Mouse (Mus musculus): ENCODE data around the gene Zfp598. TPM values are rescaled to one million over a fixed set of nuclear protein-coding genes. Genes with fewer than 3 reads are reported as not detected.
A peak's percentile ranks its signal among the peaks of the same experiment; 100 is the strongest.
"Not testable (repeated sequence)": the region's sequence is repeated elsewhere in the genome, so short reads cannot be mapped to it uniquely, and the experiment has no call there.

Gene Zfp598
- total RNA-seq, 4 experiments from 2014 or later = 22.4 to 27.6 (median 27.0) TPM

DNA sequence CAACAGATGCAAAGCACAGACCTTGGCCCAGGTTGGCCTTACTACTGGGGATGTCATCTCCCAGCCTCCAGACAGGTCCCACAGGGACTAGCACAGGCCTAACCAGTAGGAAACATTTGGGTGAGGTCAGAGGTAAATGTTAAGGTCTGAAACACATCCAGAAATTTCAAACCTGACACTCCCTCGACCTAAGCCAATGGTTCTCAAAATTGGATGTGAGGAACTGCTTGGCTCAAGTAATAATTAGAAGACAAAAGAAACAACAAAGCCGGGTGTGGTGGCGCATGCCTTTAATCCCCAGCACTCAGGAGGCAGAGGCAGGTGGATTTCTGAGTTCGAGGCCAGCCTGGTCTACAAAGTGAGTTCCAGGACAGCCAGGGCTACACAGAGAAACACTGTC lies 23.1 kb upstream of the Zfp598 start:
- DNase-seq (ENCODE audit: low spot score in 2 of 2) = no peak

DNA sequence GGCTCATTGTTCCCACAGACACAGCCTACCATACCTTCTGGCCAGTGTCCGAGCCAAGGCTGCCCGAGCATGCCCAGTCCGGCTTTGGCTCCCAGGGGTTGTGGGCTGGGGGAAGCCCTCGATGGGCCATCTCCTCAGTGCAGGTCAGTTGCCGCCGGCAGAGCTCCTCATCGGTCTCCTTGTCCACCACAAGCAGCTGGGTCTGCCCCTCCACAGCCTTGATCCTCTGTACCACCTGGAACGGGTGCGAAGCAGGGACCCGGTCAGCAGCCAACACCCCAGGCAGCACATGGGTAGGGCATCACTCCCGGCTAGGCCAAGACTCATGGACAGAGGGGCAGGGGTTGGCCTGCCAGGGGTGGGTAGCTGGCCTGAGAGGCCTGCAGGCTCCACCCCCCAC lies 22.0 kb upstream of the Zfp598 start:
- DNase-seq (ENCODE audit: low spot score in 2 of 2) = no peak

DNA sequence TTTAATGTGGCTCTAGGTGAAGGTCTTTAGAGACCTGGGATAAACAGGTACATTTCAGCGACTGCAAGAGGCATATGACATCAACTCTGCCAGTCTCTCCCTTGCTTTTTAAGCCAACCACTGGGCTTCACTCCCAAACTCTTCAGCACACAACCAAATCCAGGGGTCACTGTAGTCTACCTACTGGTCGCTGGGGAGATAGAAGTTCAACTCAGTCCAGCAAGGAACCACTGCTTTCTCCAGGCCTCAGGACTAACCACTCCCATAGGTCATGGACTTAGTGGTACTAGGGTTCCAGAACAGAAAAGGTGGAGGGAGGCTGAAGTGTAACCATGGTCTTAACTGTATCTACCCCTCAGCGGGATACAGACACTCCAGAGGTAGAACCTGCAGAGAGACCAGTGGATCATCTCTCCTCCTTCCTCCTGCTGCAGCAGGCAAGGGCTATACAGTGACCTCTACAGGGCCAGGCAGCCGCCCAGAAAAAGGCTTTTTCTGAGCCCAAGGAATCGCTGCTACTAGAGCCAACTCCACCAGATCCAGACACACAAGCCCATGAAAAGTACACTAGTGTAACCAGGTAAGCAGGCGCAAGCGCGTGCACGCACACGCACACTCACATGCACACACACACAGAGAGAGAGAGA lies 20.6 kb upstream of the Zfp598 start:
- no peak for DNase-seq (ENCODE audit: low spot score in 2 of 2)

DNA sequence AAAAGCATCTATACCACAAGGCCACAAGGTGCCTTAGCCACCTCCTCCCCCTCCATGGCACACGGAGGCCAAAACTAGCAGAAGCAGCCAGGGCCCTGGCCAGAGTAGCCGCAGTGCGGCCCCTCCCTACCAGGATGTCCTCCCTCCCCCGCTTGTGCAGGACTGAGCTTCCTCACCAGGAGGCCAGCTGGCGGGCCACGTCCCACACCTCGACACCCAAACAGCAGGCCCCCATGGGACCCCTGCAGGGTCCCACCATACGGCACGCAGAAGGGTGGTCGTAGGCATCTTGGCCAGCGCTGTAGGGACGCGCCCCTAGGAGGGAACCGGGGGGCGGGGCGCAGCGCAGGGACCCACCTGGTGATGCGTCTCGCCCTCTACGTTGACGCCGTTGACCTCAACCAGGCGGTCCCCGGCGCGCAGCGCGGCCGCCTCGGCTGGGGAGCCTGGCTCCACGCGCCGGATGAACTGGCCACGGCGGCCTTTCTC lies 19.9 kb upstream of the Zfp598 start:
- no peak for DNase-seq (ENCODE audit: low spot score in 2 of 2)

DNA sequence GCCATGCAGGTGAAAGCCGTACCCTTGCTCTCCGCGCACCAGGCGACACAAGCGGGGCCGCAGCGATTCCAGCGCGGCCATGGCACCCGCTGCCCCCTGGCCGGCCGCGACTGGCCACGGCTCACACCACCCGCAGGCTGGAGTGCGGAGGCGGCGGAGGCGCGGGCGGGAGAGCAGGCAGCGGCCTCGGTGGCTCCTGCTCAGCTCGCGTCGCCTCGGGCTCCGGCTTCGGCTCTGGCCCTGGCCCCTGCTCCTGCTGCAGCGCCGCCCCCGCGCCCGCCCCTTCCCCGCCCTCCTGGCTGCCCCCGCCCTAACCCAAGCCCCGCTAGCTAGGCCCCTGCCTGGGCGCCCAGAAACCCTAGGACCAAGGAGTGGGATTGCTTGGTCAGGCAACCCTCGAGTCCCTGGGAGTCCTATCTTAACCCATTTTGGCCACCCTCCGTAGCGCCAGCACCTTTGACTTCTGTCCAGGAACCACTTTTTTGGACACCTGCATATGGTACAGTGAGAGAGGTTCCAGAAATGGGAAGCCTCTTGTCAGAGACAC lies 19.3 kb upstream of the Zfp598 start, which contains the start of gene Slc9a3r2:
Gene Slc9a3r2 (minus strand): TSS at position 258 of the 547 bp plus-strand sequence.
- no peak for DNase-seq (ENCODE audit: low spot score in 2 of 2)

DNA sequence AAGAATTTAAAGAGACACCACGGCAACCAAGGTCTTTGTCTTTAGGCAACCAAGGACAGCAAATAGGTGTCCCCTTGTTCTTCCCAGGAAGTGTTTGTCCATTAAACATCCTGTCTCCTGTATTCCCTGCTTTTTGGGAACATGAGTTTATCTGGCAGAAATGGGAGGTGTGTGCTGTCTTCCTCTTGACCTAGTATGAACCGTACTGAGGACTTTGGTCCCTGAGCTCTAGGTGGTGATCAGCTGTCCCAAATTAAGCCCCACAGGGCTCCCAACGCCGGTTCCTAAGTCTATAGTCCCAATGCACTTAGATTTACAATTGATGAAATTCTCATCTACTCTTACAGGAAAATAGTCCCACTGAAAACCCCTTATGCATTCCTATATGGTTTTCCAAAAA lies 18.7 kb upstream of the Zfp598 start:
- no peak for DNase-seq (ENCODE audit: low spot score in 2 of 2)

DNA sequence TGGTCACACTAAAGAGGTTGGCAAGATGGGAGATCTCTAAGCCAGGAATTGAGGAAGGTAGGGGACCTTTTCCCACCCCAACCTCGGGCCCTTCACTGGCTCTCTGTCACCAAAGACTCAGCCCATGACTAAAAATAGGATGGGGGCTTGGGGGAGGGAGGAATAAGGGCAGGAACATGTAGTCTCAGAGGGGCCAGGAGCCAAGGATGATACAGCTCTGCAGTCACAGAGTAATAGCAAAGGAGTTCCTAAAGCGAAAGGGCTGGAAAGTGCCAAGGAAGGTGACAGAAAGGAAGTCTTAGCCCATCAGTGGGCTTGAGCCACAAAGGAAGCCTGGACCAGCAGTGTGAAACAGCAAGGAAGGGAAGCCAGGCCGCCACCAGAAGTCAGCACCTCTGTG lies 17.7 kb upstream of the Zfp598 start:
- no peak for DNase-seq (ENCODE audit: low spot score in 2 of 2)

DNA sequence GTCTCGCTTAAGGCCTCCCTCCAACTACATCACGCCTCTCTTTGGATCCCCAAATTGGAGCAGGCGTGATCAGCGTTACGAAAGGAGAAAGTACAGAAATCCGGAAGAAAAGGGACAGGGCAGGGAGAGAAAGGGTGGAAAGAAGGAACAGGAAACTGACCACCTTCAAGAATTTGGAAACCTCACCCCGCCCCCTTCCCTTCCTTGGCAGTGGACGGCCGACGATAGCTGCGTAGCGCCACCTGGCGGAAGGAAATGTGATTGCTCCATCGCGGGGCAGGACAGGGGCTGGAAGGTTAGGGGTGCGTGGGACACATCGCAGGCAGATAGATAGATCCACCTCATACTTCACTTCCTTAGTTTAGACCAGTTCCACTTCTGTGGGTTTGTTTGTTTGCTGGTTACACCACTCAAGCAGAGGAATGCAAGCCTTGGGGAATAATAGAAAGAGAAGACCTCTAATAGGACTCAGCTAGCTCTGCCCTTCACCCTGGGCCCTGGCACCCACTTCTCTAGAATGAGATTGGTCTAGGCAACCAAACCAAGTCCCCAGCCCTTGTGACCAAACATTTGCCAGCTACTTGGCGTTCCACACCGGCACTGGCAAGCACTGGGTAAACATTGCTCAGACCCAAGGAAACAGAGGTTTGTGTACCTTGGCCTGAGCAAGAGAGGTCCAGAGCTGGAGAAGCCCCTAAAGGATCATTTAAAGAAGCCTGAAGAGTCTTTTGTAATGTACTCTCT lies 15.3 kb upstream of the Zfp598 start:
- DNase-seq (ENCODE audit: low spot score in 2 of 2) = peak in 1 of 2 experiments; percentile 44

DNA sequence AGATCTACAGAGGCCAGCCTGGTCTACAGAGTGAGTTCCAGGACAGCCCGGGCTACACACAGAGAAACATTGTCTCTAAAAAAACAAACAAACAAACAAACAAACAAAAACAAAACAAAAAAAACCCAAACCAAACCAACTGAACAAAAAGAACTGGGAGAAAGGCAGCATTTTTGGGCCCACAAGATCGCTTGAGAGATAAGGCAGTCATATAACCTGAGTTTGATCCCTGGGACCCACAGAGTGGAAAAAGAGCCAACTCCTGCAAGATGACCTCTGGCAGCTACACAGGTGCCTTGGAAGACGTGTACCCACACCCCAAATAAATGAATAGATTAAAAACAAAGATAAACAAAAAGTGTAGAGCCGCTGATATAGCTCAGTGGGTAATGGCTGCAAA lies 14.5 kb upstream of the Zfp598 start:
- no peak for DNase-seq (ENCODE audit: low spot score in 2 of 2)

DNA sequence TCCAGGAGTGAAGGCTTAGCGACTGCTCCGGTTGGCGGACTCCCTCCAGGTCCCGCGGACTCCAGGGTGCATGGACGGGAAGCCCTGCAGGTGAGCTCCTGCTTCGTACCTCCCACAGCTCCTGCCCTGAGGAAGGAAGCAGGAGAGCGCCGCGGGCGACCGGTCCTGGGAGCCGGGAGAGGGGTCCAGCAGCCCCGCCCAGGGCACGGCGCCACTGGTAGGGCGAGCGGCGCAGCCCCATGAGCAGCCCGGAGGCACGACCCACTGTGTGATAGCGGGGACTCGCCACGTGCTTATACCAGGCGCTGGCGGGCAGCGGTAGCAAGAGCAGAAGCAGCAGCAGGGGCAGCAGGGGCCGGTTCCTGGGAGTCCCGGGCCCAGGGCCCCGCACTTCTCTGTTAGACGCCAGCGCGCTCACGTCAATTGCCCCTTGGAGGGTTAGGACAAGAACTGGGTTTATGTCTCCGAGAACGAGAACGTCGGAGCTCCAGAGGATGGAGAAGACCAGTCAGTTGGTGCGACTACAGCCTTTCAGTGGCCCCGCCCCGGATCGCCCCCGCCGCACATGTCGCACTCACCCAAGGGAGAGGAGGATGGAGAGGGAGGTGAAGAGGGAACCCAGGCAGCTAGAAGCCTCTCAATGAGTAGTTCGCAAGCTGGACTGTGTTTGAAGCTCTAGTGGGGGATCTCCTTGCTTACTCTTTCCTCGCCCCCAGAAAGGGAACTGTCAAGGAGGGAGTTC lies 11.3 kb upstream of the Zfp598 start, which contains the start of gene Npw:
Gene Npw (minus strand): TSS at position 441 of the 742 bp plus-strand sequence.
- DNase-seq (ENCODE audit: low spot score in 2 of 2) = no peak

DNA sequence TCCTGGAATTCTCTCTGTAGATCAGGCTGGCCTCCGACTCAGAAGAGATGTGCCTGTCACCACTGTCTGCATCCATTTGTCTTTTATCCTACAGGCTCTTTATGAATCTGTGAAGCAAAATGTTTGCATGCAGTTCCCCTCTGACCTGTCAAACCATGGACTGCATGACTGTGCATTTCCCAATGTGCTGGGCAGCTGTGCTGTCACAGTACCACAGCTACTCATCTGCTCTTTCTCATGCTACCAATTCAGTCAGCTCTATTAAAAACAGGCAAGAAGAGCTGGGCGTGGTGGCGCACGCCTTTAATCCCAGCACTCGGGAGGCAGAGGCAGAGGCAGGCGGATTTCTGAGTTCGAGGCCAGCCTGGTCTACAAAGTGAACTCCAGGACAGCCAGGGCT lies 2.5 kb upstream of the Zfp598 start:
- not testable (repeated sequence) for DNase-seq (ENCODE audit: low spot score in 2 of 2)

DNA sequence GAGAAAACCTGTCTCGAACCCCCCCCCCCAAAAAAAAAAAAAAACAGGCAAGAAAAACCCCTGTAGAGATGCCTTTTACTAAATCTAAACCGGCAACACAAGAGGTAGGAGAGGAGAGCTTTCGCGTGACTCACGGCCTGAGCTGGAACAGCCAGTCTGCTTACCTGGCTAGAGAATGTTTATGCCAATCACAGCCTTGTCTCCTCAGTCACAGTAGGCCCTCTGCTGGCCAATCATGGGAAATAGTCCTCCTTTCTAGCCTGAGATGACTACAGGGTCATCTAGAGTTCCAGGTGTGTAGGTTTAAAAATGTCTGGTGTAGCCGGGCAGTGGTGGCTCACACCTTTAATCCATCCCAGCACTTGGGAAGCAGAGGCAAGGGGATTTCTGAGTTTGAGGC lies 2.1 kb upstream of the Zfp598 start:
- DNase-seq (ENCODE audit: low spot score in 2 of 2) = peak in 1 of 2 experiments; percentile 40

DNA sequence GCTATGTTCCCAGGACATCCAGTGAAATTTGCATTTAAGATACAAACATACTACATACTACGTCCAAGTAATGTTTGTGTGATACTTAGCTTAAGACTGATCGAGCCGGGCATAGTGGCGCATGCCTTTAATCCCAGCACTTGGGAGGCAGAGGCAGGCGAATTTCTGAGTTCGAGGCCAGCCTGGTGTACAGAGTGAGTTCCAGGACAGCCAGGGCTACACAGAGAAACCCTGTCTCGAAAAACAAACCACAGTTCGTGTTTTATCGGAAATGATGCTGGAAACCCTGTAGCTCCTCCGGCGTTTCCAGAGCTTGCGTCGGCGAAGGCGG lies 308 bp upstream of the Zfp598 start:
- DNase-seq (ENCODE audit: low spot score in 2 of 2) = not testable (repeated sequence)

DNA sequence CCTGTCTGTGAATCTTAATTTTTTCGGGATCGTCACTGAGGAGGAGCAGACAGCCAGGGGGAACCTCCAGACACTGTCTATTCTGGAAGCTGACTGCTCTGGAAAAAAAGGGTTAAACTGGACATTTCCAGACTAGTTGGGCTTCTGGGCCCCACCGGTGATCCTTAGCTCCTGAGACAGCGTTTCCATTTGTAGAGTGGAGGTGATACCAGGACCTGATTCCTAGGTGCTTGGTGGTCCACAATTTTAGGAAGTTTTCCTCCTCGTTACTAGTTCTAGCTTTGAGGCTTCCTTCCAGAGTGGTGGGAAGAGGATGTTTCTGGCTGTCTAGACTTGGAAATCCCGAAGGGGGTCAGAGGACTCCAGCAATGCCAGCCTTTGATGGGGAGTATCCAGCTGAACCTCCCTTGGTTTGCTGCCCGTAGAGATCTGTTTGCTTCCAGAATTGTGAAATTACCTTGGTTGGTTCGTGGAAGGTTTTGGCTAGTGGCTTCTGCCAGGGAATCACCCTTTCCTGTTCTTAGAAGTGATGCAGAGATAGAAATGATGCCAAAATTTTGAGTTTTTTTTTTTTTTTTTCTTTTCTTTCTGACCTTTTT lies 858 bp downstream of the Zfp598 start:
- no peak for DNase-seq (ENCODE audit: low spot score in 2 of 2)

DNA sequence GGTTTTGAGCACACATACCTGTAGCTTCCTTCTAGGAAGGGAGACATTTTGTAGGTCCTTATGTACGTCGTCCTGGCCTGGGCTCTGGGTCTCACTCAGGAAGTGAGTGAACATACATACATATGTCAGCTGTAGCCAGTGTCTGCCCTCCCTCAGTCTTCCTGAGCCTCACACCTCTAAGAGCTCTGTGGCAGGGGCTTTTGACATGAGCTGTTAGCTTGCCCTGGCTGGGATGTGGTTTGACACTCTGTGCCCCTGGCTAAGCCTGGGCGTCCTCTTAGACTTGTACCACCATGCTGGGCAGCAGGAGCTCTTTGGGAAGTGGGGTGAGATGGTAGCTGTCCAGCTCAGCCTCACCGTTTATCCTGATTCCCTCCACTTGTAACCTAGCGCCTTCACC lies 1.9 kb downstream of the Zfp598 start:
- no peak for DNase-seq (ENCODE audit: low spot score in 2 of 2)

DNA sequence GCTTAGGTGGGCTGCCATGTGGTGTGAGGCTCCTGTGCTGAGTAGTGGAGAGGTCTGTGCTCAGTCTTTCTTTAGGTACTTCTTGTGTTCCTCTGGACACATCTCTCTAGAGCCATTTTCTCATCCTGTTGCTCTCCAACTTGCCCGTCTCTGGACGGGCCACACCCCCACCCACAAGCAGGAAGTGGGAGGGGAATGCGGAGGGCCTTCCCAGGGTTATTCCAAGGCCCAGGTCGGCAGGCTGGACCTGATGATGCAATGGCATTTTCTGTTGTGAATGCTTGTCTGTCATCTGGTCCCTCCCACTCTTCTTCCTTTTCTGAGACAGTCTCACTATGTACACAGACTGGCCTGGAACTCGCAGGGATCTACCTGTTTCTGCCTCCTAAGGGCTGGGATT lies 2.7 kb downstream of the Zfp598 start:
- no peak for DNase-seq (ENCODE audit: low spot score in 2 of 2)

DNA sequence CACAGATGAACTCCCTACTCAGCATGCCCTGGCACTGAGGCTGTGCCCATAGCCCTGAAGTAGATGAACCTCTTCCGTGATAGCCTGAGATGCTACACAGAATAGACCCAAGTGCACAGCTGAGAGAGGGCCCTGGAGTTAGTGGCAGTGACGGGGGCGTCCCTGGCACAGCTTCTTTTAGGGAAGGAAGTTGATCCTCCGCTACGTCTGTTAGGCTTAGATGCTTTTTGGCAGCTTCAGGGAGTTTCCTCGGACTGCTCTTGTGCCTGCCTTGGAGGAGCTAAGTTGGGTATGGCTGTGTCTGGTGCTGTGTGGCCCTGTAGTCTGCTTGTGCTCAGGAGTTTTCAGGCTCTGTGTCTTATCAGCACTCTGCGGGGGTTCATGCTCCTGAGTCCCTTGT lies 4.8 kb downstream of the Zfp598 start:
- DNase-seq (ENCODE audit: low spot score in 2 of 2) = no peak

DNA sequence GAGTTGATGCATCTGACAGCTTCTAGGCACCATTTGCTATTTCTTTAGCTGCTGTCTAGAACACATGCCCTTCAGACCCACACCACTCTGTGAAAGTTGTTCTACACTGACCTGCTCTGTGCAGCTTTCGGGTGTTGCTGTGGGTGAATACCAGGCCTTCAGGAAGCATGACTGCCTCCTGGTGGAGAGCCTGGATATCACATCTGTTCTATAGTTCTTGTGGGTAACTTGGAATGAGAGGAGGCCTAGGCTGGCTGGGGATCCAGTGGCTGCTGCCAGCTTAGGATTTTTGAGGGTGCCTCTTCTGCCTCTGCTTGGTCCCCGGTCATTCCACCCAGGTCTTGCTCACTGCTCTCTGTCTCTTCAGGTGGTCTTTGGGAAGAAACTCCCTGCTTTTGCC lies 6.7 kb downstream of the Zfp598 start:
- no peak for DNase-seq (ENCODE audit: low spot score in 2 of 2)

DNA sequence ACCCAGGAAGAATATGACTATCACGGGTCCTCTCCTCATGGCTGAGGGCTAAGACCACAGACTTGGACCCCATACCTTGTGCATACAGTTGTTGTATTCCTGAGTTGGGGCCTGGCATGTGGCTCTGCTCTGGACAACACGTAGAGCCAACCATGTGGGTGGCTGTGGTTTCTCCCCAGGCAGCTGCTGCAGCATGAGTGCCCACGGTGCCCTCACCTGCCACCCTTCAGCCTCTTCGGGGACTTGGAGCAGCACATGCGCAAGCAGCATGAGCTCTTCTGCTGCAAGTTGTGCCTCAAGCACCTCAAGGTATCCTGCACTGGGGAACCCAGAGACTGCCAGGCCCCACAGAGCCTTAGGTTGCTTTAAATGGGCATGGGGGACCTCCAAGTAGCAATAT lies 7.4 kb downstream of the Zfp598 start:
- no peak for DNase-seq (ENCODE audit: low spot score in 2 of 2)

DNA sequence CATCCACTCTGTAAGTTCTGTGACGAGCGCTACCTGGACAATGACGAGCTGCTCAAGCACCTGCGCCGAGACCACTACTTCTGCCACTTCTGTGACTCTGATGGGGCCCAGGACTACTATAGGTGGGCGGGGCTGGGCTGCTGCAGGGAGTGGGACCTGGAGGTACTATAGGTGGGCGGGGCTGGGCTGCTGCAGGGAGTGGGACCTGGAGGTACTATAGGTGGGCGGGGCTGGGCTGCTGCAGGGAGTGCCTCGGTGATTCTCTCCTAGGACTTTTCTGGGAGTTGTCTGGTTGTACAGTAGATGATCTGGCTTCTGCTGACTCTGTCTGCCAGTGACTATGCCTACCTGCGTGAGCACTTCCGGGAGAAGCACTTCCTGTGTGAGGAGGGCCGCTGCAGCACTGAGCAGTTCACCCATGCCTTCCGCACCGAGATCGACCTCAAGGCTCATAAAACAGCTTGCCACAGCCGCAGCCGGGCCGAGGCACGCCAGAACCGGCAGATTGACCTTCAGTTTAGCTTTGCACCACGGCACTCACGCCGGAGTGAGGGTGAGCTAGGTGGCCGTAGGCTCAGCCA lies 8.1 kb downstream of the Zfp598 start:
- DNase-seq (ENCODE audit: low spot score in 2 of 2) = no peak

DNA sequence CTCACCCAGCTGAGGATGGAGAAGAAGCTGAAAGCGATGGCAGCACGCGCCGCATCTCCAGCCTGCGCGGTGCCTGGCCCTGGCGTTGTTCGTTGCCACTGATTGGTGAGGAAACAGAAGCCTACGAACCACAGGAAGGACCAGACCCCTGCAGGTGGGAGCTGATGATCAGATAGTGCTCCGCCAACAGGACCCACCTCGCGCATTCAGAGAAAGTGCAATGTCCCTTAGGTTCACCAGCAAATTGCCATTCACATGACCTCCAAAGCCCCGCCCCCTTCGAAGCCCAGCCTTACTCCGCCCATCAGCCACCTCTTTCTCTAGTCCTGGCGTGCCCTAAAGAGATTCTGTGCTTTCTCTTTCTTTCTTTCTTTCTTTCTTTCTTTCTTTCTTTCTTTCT lies 17.0 kb downstream of the Zfp598 start:
- no peak for DNase-seq (ENCODE audit: low spot score in 2 of 2)
